Mouse (Mus musculus): ENCODE data around the gene Olfr97. TPM values are rescaled to one million over a fixed set of nuclear protein-coding genes. Genes with fewer than 3 reads are reported as not detected.

The Olfr97 gene
- polyA plus RNA-seq, 1 experiment from 2014 or later, result not detected

GRCm38 (mm10) chr17:37221879-37222278 lies 15.3 kb downstream of the Olfr97 start:
- no peaks in the 10 kb centered on the region for H3K27me3 ChIP-seq
- 0 out of 2 replicates have a peak, but pooled peaks cover 2% of the 10 kb centered on the region for H3K9me3 ChIP-seq
- no peaks in the 10 kb centered on the region for H3K4me1 ChIP-seq (replicated peaks)
- ATAC-seq (ENCODE audit: low FRiP score), result no peak
- 29% methylated on average over 1 of the region's 1 CpGs for WGBS
- H3K36me3 ChIP-seq, result no peaks in the 10 kb centered on the region
- no peak overlapping the region for H3K4me2 ChIP-seq
- no peak overlapping the region for H3K27ac ChIP-seq
- no peak overlapping the region for H3K4me3 ChIP-seq
- H3K9ac ChIP-seq, result no peak overlapping the region

- H3K9ac ChIP-seq, result no peak within 1 kb of the TSS
- H3K4me3 ChIP-seq, result no peak within 1 kb of the TSS
- H3K36me3 ChIP-seq, result no peaks in the 10 kb centered on the region
- no peak within 1 kb of the TSS for H3K4me2 ChIP-seq
- H3K27ac ChIP-seq, result no peak within 1 kb of the TSS
- H3K27me3 ChIP-seq, result no peaks in the 10 kb centered on the region
- ATAC-seq (ENCODE audit: low FRiP score), result no peak
- WGBS, result 69% methylated on average over 4 of the region's 4 CpGs
- H3K9me3 ChIP-seq, result 0 out of 2 replicates have a peak, but pooled peaks cover 2% of the 10 kb centered on the region
- no peaks in the 10 kb centered on the region for H3K4me1 ChIP-seq (replicated peaks)
Measured at GRCm38 (mm10) chr17:37219846-37220245, 17.3 kb downstream of the Olfr97 start, which contains the start of gene Olfr96. Olfr96 (plus strand) TSS chr17:37220146.

GRCm38 (mm10) chr17:37218486-37218885 lies 18.6 kb downstream of the Olfr97 start:
- Histone ChIP-seq H3K27ac (no peak overlapping the region), H3K9me3 (0 out of 2 replicates have a peak, but pooled peaks cover 2% of the 10 kb centered on the region), H3K4me2 (no peak overlapping the region), H3K4me3 (no peak overlapping the region), H3K27me3 (no peaks in the 10 kb centered on the region), H3K36me3 (no peaks in the 10 kb centered on the region), H3K9ac (no peak overlapping the region), H3K4me1 (replicated peaks) (no peaks in the 10 kb centered on the region)
- ATAC-seq (ENCODE audit: low FRiP score), result no peak
- 89% methylated on average over 3 of the region's 3 CpGs for WGBS

- 80% methylated on average over 3 of the region's 3 CpGs for WGBS
- Histone ChIP-seq H3K4me2 (no peak within 1 kb of the TSS), H3K4me3 (no peak within 1 kb of the TSS), H3K9me3 (0 out of 2 replicates have a peak, but pooled peaks cover 2% of the 10 kb centered on the region), H3K9ac (no peak within 1 kb of the TSS), H3K36me3 (no peaks in the 10 kb centered on the region), H3K27ac (no peak within 1 kb of the TSS), H3K27me3 (peaks cover 23% of the 10 kb centered on the region), H3K4me1 (replicated peaks) (peaks cover 5% of the 10 kb centered on the region; the same call in 1 of the 2 replicates)
- no peak for ATAC-seq (ENCODE audit: low FRiP score)
Measured at GRCm38 (mm10) chr17:37213018-37213417, 24.1 kb downstream of the Olfr97 start, which contains the start of gene Olfr95. Olfr95 (minus strand) TSS chr17:37213118.

GRCm38 (mm10) chr17:37210884-37211768 lies 26.0 kb downstream of the Olfr97 start:
- H3K4me1 ChIP-seq (replicated peaks), result peaks cover 5% of the 10 kb centered on the region; the same call in 1 of the 2 replicates
- no peaks in the 10 kb centered on the region for H3K9me3 ChIP-seq
- ATAC-seq (ENCODE audit: low FRiP score), result peak; percentile 86
- peak overlapping the region; percentile 39 for H3K4me3 ChIP-seq
- peaks cover 23% of the 10 kb centered on the region for H3K27me3 ChIP-seq
- H3K4me2 ChIP-seq, result peak overlapping the region; percentile 54
- H3K36me3 ChIP-seq, result no peaks in the 10 kb centered on the region
- peak overlapping the region; percentile 63 for H3K9ac ChIP-seq
- WGBS, result 18% methylated on average over 40 of the region's 40 CpGs
- no peak overlapping the region for H3K27ac ChIP-seq

GRCm38 (mm10) chr17:37203917-37204236 lies 33.3 kb downstream of the Olfr97 start:
- Histone ChIP-seq H3K27ac (no peak overlapping the region), H3K4me2 (no peak overlapping the region), H3K36me3 (no peaks in the 10 kb centered on the region), H3K4me3 (no peak overlapping the region), H3K9ac (no peak overlapping the region), H3K9me3 (no peaks in the 10 kb centered on the region), H3K4me1 (replicated peaks) (no peaks in the 10 kb centered on the region), H3K27me3 (peaks cover 15% of the 10 kb centered on the region; the same call in 1 of the 2 replicates)
- 37% methylated on average over 3 of the region's 3 CpGs for WGBS
- ATAC-seq (ENCODE audit: low FRiP score), result peak; percentile 58

GRCm38 (mm10) chr17:37203206-37203916 lies 33.8 kb downstream of the Olfr97 start:
- H3K27ac ChIP-seq, result no peak overlapping the region
- H3K4me1 ChIP-seq (replicated peaks), result no peaks in the 10 kb centered on the region
- H3K4me3 ChIP-seq, result no peak overlapping the region
- ATAC-seq (ENCODE audit: low FRiP score), result peak; percentile 82
- WGBS, result under 1% methylated on average over 4 of the region's 4 CpGs
- no peaks in the 10 kb centered on the region for H3K9me3 ChIP-seq
- peaks cover 20% of the 10 kb centered on the region for H3K27me3 ChIP-seq
- H3K36me3 ChIP-seq, result no peaks in the 10 kb centered on the region
- H3K9ac ChIP-seq, result no peak overlapping the region
- no peak overlapping the region for H3K4me2 ChIP-seq

- no peak for ATAC-seq (ENCODE audit: low FRiP score)
- WGBS, result 81% methylated on average over 2 of the region's 2 CpGs
Measured at GRCm38 (mm10) chr17:37200894-37201293, 36.2 kb downstream of the Olfr97 start, which contains the start of gene Olfr94. Olfr94 (minus strand) TSS chr17:37200994.

GRCm38 (mm10) chr17:37196845-37197724 lies 40.0 kb downstream of the Olfr97 start:
- Histone ChIP-seq H3K9me3 (no peaks in the 10 kb centered on the region), H3K36me3 (no peaks in the 10 kb centered on the region), H3K4me3 (peak overlapping the region; percentile 70), H3K27ac (peak overlapping the region; percentile 75), H3K4me2 (peak overlapping the region; percentile 84), H3K4me1 (replicated peaks) (peaks cover 13% of the 10 kb centered on the region), H3K27me3 (peaks cover 56% of the 10 kb centered on the region), H3K9ac (peak overlapping the region; percentile 79)
- peak; percentile 94 for ATAC-seq (ENCODE audit: low FRiP score)
- WGBS, result under 1% methylated on average over 77 of the region's 77 CpGs

More at GRCm38 (mm10) chr17:37200894-37201293, 36.2 kb downstream of the Olfr97 start, which contains the start of gene Olfr94:
- Histone ChIP-seq H3K4me2 (no peak within 1 kb of the TSS), H3K4me1 (replicated peaks) (peaks cover 13% of the 10 kb centered on the region), H3K9ac (0 out of 2 replicates have a peak within 1 kb of the TSS, but pooled peaks have one; percentile 15), H3K27me3 (peaks cover 44% of the 10 kb centered on the region), H3K27ac (no peak within 1 kb of the TSS), H3K9me3 (no peaks in the 10 kb centered on the region), H3K4me3 (no peak within 1 kb of the TSS), H3K36me3 (no peaks in the 10 kb centered on the region)

GRCm38 (mm10) chr17:37194782-37195181 lies 42.3 kb downstream of the Olfr97 start:
- Histone ChIP-seq H3K4me2 (no peak overlapping the region), H3K4me1 (replicated peaks) (peaks cover 13% of the 10 kb centered on the region), H3K4me3 (no peak overlapping the region), H3K9ac (no peak overlapping the region), H3K27me3 (peaks cover 48% of the 10 kb centered on the region), H3K36me3 (no peaks in the 10 kb centered on the region), H3K9me3 (no peaks in the 10 kb centered on the region), H3K27ac (no peak overlapping the region)
- ATAC-seq (ENCODE audit: low FRiP score), result no peak
- 97% methylated on average over 5 of the region's 5 CpGs for WGBS

GRCm38 (mm10) chr17:37193656-37194055 lies 43.5 kb downstream of the Olfr97 start, which contains the start of gene Ubd:
Ubd (plus strand) TSS chr17:37193892.
- no peaks in the 10 kb centered on the region for H3K36me3 ChIP-seq

More at GRCm38 (mm10) chr17:37193656-37194055, 43.5 kb downstream of the Olfr97 start, which contains the start of gene Ubd:
- Histone ChIP-seq H3K9ac (no peak within 1 kb of the TSS), H3K4me2 (no peak within 1 kb of the TSS), H3K4me1 (replicated peaks) (peaks cover 13% of the 10 kb centered on the region), H3K27ac (no peak within 1 kb of the TSS), H3K4me3 (no peak within 1 kb of the TSS), H3K27me3 (peaks cover 38% of the 10 kb centered on the region), H3K9me3 (no peaks in the 10 kb centered on the region)
- 89% methylated on average over 2 of the region's 2 CpGs for WGBS
- ATAC-seq (ENCODE audit: low FRiP score), result no peak

Data from hindbrain, embryonic 13.5 days (tissue).